Mouse (Mus musculus) liver, embryonic 14.5 days (tissue): Measurements from ENCODE around the gene Il6ra. TPM values are rescaled to one million over a fixed set of nuclear protein-coding genes. Genes with fewer than 3 reads are reported as not detected.

Experiments used
- ATAC-seq: fragments of 200-750 bp; cut with Nextera tagmentation; 2 replicates; pipeline ENCODE4 v1.8.0; 2017; ENCODE audit warnings: moderate number of reproducible peaks, mild to moderate bottlenecking, moderate library complexity; ENCODE audit not compliant: insufficient read depth
- DNase-seq, 3 experiments: peaks; one replicate each; pipeline ENCODE4 v3.0.0-alpha.2; 2012 to 2013; ENCODE audit warnings: low read depth in 3 of 3, low spot score in 3 of 3
- H3K27ac ChIP-seq: fragments of 300-500 bp; sonication (generic); 2 replicates; pipeline ENCODE4 v1.5.1; 2014; ENCODE audit warnings: moderate library complexity, mild to moderate bottlenecking, control low read depth, inconsistent platforms
- H3K27me3 ChIP-seq: fragments of 300-500 bp; sonication (generic); 2 replicates; pipeline ENCODE4 v1.6.1; 2014; ENCODE audit warnings: mild to moderate bottlenecking, low read length, moderate library complexity; ENCODE audit not compliant: control insufficient read depth, insufficient read depth
- H3K36me3 ChIP-seq: fragments of 300-500 bp; sonication (generic); replicated peaks from 2 replicates; pipeline ENCODE4 v1.6.1; 2014; ENCODE audit warnings: low read depth; ENCODE audit not compliant: control insufficient read depth, insufficient read depth
- H3K4me1 ChIP-seq, 2 experiments: fragments of 200-500 bp in 1 of 2; fragments of 300-500 bp in 1 of 2; sonication (generic) in 1 of 2; replicated peaks; 2 replicates each; pipeline ENCODE4 v1.6.1; 2012 to 2014; ENCODE audit warnings: antibody characterized with exemption in 1 of 2, inconsistent platforms in 1 of 2, low read length in 1 of 2; ENCODE audit not compliant: control insufficient read depth in 2 of 2, insufficient read depth in 2 of 2
- H3K4me2 ChIP-seq: fragments of 300-500 bp; sonication (generic); 2 replicates; pipeline ENCODE4 v1.6.1; 2014; ENCODE audit warnings: low read depth, mild to moderate bottlenecking, control low read depth, moderate library complexity
- H3K4me3 ChIP-seq, 2 experiments: fragments of 200-500 bp in 1 of 2; fragments of 300-500 bp in 1 of 2; sonication (generic) in 1 of 2; 2 replicates each; pipeline ENCODE4 v1.5.1; 2012 to 2014; ENCODE audit warnings: low read depth in 2 of 2, low read length in 2 of 2, mild to moderate bottlenecking in 2 of 2, control low read depth in 1 of 2, inconsistent platforms in 1 of 2, moderate library complexity in 1 of 2; ENCODE audit not compliant: insufficient read depth in 1 of 2
- H3K9ac ChIP-seq: fragments of 300-500 bp; sonication (generic); replicated peaks from 2 replicates; pipeline ENCODE4 v1.6.1; 2014; ENCODE audit warnings: mild to moderate bottlenecking, control low read depth, moderate library complexity
- H3K9me3 ChIP-seq: fragments of 300-500 bp; sonication (generic); 2 replicates; pipeline ENCODE4 v1.6.1; 2016; ENCODE audit warnings: low read length, mixed read lengths; ENCODE audit not compliant: control insufficient read depth
- CTCF ChIP-seq: IDR thresholded peaks from 2 replicates; pipeline ENCODE4 v1.5.1; 2016; ENCODE audit warnings: antibody characterized with exemption, low read depth, control low read depth
- EP300 ChIP-seq: IDR thresholded peaks from 2 replicates; pipeline ENCODE4 v1.6.1; 2016; ENCODE audit warnings: antibody characterized with exemption, low read depth
- WGBS: fragments of 180-500 bp; shearing (Covaris S2); extraction: QIAGEN DNeasy Blood & Tissue Kit; methylation state at CpG from one replicate; pipeline ENCODE4 v1.1.7; 2014; ENCODE audit not compliant: insufficient replicate concordance; 5-methylcytosine and 5-hydroxymethylcytosine counted together
- polyA plus RNA-seq, 2 experiments: library from polyadenylated mRNA; depleted of rRNA in 1 of 2; stranded (reverse) in 1 of 2; unstranded in 1 of 2; fragments of >200 nt; fragmentation: Nextera tagmentation in 1 of 2; extraction: Ambion mirVana in 1 of 2; gene quantifications; 2 replicates each; pipeline versions ENCODE4 v1.2.1 to v1.2.3; 2012 to 2014

Gene Il6ra
- polyA plus RNA-seq, 2 experiments, result 1.2 to 1.9 TPM

- Histone ChIP-seq H3K4me3 (no peak overlapping the region), H3K36me3 (no peaks in the 10 kb centered on the region), H3K27me3 (no peaks in the 10 kb centered on the region), H3K27ac (peak overlapping the region; percentile 47), H3K9ac (peak overlapping the region; percentile 47), H3K9me3 (no peaks in the 10 kb centered on the region), H3K4me1 (peaks cover 34 to 56% of the 10 kb centered on the region in 2 experiments), H3K4me2 (peak overlapping the region; percentile 40)
- DNase-seq (no peak), ATAC-seq (peak; percentile 28; the same call in 1 of the 2 replicates)
- WGBS, result 23% methylated on average over 4 of the region's 4 CpGs
- no peak for TF ChIP-seq CTCF
- no peak for TF ChIP-seq EP300
These were observed 29.4 kb downstream of the Il6ra start for GRCm38 (mm10) chr3:89883582-89884041.

- Histone ChIP-seq H3K36me3 (no peaks in the 10 kb centered on the region), H3K4me3 (no peak overlapping the region), H3K4me2 (no peak overlapping the region), H3K9ac (no peak overlapping the region), H3K9me3 (no peaks in the 10 kb centered on the region), H3K27me3 (no peaks in the 10 kb centered on the region), H3K4me1 (peaks cover 34 to 48% of the 10 kb centered on the region in 2 experiments), H3K27ac (no peak overlapping the region)
- no peak for TF ChIP-seq CTCF
- no peak for TF ChIP-seq EP300
- ATAC-seq (no peak), DNase-seq (no peak)
- 80% methylated on average over 8 of the region's 8 CpGs for WGBS
These were observed 30.3 kb downstream of the Il6ra start for GRCm38 (mm10) chr3:89882556-89883181.

GRCm38 (mm10) chr3:89880036-89880851 lies 32.8 kb downstream of the Il6ra start:
- H3K4me2 ChIP-seq, result peak overlapping the region; percentile 45
- H3K27me3 ChIP-seq, result no peaks in the 10 kb centered on the region
- H3K27ac ChIP-seq, result peak overlapping the region; percentile 94
- no peaks in the 10 kb centered on the region for H3K36me3 ChIP-seq
- WGBS, result 41% methylated on average over 5 of the region's 5 CpGs
- DNase-seq (peak; percentile 51 to 71 (median 58)), ATAC-seq (peak; percentile 90)
- peaks cover 34 to 45% of the 10 kb centered on the region in 2 experiments for H3K4me1 ChIP-seq
- H3K4me3 ChIP-seq, result no peak overlapping the region
- TF ChIP-seq CTCF (no peak), EP300 (no peak)
- peak overlapping the region; percentile 40 for H3K9ac ChIP-seq
- H3K9me3 ChIP-seq, result no peaks in the 10 kb centered on the region

- H3K4me3 ChIP-seq, result no peak overlapping the region
- peaks cover 34 to 45% of the 10 kb centered on the region in 2 experiments for H3K4me1 ChIP-seq
- no peak overlapping the region for H3K4me2 ChIP-seq
- no peak for DNase-seq
- H3K9me3 ChIP-seq, result no peaks in the 10 kb centered on the region
- no peak for ATAC-seq
- H3K27me3 ChIP-seq, result no peaks in the 10 kb centered on the region
- WGBS, result 69% methylated on average over 3 of the region's 3 CpGs
- peak overlapping the region; percentile 4 for H3K27ac ChIP-seq
- TF ChIP-seq EP300 (no peak), CTCF (no peak)
- H3K36me3 ChIP-seq, result no peaks in the 10 kb centered on the region
- no peak overlapping the region for H3K9ac ChIP-seq
These were observed 33.7 kb downstream of the Il6ra start for GRCm38 (mm10) chr3:89879326-89879725.

GRCm38 (mm10) chr3:89878456-89878855 lies 34.5 kb downstream of the Il6ra start:
- Histone ChIP-seq H3K9ac (no peak overlapping the region), H3K4me2 (no peak overlapping the region), H3K4me1 (peaks cover 25 to 45% of the 10 kb centered on the region in 2 experiments), H3K9me3 (no peaks in the 10 kb centered on the region), H3K36me3 (no peaks in the 10 kb centered on the region), H3K27ac (no peak overlapping the region), H3K27me3 (no peaks in the 10 kb centered on the region), H3K4me3 (no peak overlapping the region)
- ATAC-seq, result no peak
- no peak for DNase-seq
- TF ChIP-seq EP300 (no peak), CTCF (no peak)
- WGBS, result 64% methylated on average over 3 of the region's 3 CpGs
